Mouse (Mus musculus) E14TG2a.4 (cell line): ENCODE data around the gene Gm19684.
"Not testable (repeated sequence)": the region's sequence is repeated elsewhere in the genome, so short reads cannot be mapped to it uniquely, and the experiment has no call there.

Experiments used
- CTCF ChIP-seq: conservative IDR thresholded peaks from 2 replicates; pipeline ENCODE4 v1.5.1; 2014; ENCODE audit warnings: low read length
- NANOG ChIP-seq: IDR thresholded peaks from 2 replicates; pipeline ENCODE4 v1.6.1; 2014; ENCODE audit warnings: borderline replicate concordance, low read length, mixed read lengths

DNA sequence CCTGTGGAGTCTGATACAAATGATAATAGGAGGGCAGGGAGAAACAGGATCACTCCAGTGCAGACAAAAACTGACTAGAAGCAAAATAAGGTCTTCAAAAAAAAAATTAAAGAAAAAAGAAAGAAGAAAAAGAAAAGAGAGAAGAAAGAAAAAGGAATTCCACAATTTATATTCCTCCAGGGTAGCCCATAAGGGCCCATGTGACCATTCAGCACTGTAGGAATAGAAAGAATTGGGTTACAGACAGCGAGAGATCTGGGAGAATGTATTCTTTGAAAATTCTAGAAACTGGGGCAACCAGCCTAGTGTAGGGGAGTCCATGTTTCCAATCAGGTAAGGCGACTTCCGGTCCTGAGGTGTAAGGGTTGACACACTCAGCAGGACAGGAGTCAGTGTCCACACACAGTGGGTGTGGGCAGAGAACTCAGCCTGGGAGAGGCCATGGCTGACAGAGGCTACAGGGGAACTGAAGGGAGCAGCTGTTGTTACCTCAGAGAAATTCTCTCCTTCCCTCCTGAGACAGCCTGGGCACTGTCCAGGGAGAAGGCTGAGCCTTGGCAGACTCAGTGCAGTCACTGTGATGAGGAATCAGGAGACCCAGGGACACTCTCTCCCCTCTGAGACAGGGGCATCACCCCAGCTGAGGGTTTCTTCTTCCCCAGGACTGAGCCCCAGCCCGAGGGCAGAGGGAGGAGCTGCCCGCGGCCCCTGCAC is 38.8 kb upstream of the Gm19684 start:
- not testable (repeated sequence) for TF ChIP-seq CTCF, NANOG
